Mouse (Mus musculus): ENCODE data around the gene Dcp1a. TPM values are rescaled to one million over a fixed set of nuclear protein-coding genes. Genes with fewer than 3 reads are reported as not detected.

Gene Dcp1a
- polyA plus RNA-seq, 1 experiment from 2014 or later: 31.9 TPM

GRCm38 (mm10) chr14:30548965-30549776 lies 69.8 kb downstream of the Dcp1a start:
- peak overlapping the region; percentile 89 for H3K9ac ChIP-seq (replicated peaks)
- H3K4me1 ChIP-seq: peaks cover 29% of the 10 kb centered on the region
- no peaks in the 10 kb centered on the region for H3K27me3 ChIP-seq
- H3K36me3 ChIP-seq: no peaks in the 10 kb centered on the region
- H3K4me2 ChIP-seq (replicated peaks): peak overlapping the region; percentile 91
- H3K9me3 ChIP-seq: no peaks in the 10 kb centered on the region
- ATAC-seq (ENCODE audit: low FRiP score, low read depth): peak; percentile 97
- WGBS: under 1% methylated on average over 67 of the region's 69 CpGs
- peak overlapping the region; percentile 77 for H3K4me3 ChIP-seq
- peak overlapping the region; percentile 91 for H3K27ac ChIP-seq (replicated peaks)

DNA sequence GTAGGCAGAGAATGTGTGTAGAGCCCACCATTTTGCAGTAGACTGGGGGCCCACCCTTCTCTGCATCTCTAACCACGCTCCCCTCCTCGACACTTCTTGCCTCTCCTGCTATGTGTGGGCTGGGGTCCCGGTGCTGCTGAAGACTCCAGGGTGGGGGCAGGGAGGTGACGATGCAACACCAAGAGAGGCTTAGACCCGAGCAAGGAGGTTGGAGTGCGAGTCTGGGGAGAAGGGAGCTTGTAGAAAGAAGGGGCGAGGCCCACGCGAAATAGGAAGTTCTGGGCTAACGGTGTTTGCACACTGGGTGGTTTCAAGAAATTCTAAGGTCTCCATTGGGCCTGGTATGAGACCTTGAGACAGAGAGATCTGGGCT lies 70.4 kb downstream of the Dcp1a start:
- H3K9ac ChIP-seq (replicated peaks): peak overlapping the region; percentile 89
- no peaks in the 10 kb centered on the region for H3K36me3 ChIP-seq
- H3K9me3 ChIP-seq: no peaks in the 10 kb centered on the region
- peak; percentile 16; the same call in 1 of the 2 replicates for ATAC-seq (ENCODE audit: low FRiP score, low read depth)
- H3K27ac ChIP-seq (replicated peaks): peak overlapping the region; percentile 91
- peak overlapping the region; percentile 91 for H3K4me2 ChIP-seq (replicated peaks)
- peaks cover 29% of the 10 kb centered on the region for H3K4me1 ChIP-seq
- no peaks in the 10 kb centered on the region for H3K27me3 ChIP-seq
- H3K4me3 ChIP-seq: peak overlapping the region; percentile 77
- under 1% methylated on average over 10 of the region's 10 CpGs for WGBS

GRCm38 (mm10) chr14:30550232-30551070 lies 71.1 kb downstream of the Dcp1a start:
- H3K9ac ChIP-seq (replicated peaks): peak overlapping the region; percentile 89
- H3K27ac ChIP-seq (replicated peaks): no peak overlapping the region
- ATAC-seq (ENCODE audit: low FRiP score, low read depth): no peak
- peak overlapping the region; percentile 91 for H3K4me2 ChIP-seq (replicated peaks)
- peak overlapping the region; percentile 77 for H3K4me3 ChIP-seq
- no peaks in the 10 kb centered on the region for H3K36me3 ChIP-seq
- no peaks in the 10 kb centered on the region for H3K9me3 ChIP-seq
- H3K4me1 ChIP-seq: peaks cover 29% of the 10 kb centered on the region
- H3K27me3 ChIP-seq: no peaks in the 10 kb centered on the region
- WGBS: 41% methylated on average over 8 of the region's 8 CpGs

- peak overlapping the region; percentile 91 for H3K4me2 ChIP-seq (replicated peaks)
- no peak overlapping the region for H3K27ac ChIP-seq (replicated peaks)
- WGBS: 79% methylated on average over 5 of the region's 5 CpGs
- H3K36me3 ChIP-seq: peaks cover 8% of the 10 kb centered on the region; the same call in 1 of the 2 replicates
- ATAC-seq (ENCODE audit: low FRiP score, low read depth): no peak
- no peak overlapping the region for H3K4me3 ChIP-seq
- H3K9me3 ChIP-seq: no peaks in the 10 kb centered on the region
- H3K4me1 ChIP-seq: peaks cover 29% of the 10 kb centered on the region
- H3K27me3 ChIP-seq: no peaks in the 10 kb centered on the region
- H3K9ac ChIP-seq (replicated peaks): no peak overlapping the region
These were observed 72.2 kb downstream of the Dcp1a start for GRCm38 (mm10) chr14:30551509-30551908.

- peaks cover 29% of the 10 kb centered on the region for H3K4me1 ChIP-seq
- no peak overlapping the region for H3K4me3 ChIP-seq
- no peak overlapping the region for H3K27ac ChIP-seq (replicated peaks)
- no peaks in the 10 kb centered on the region for H3K9me3 ChIP-seq
- H3K36me3 ChIP-seq: peaks cover 8% of the 10 kb centered on the region; the same call in 1 of the 2 replicates
- WGBS: 82% methylated on average over 2 of the region's 2 CpGs
- no peak overlapping the region for H3K9ac ChIP-seq (replicated peaks)
- no peak for ATAC-seq (ENCODE audit: low FRiP score, low read depth)
- H3K27me3 ChIP-seq: no peaks in the 10 kb centered on the region
- H3K4me2 ChIP-seq (replicated peaks): no peak overlapping the region
These were observed 72.6 kb downstream of the Dcp1a start for GRCm38 (mm10) chr14:30551981-30552380.

DNA sequence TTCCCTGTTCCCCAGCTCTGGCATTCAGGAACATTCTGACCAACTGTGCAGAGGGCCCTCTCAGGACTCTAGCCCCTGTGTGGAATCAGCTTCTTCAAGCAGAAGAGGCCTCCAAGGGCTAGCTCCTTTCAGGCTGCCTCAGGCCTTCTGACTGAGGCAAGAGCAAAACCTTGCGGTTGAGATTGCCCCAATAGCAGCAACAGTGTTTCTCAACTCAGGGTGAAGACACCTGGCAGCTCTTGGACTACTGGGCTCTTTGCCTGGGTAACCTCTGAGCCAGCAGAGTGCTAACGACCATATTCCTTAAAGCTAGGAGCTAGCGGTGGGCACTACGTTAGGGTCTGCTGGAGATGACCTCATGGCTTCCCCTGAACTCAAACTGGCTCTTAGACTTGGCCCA lies 73.8 kb downstream of the Dcp1a start:
- H3K36me3 ChIP-seq: peaks cover 16% of the 10 kb centered on the region; the same call in 1 of the 2 replicates
- H3K4me2 ChIP-seq (replicated peaks): no peak overlapping the region
- H3K9me3 ChIP-seq: no peaks in the 10 kb centered on the region
- ATAC-seq (ENCODE audit: low FRiP score, low read depth): no peak
- no peak overlapping the region for H3K27ac ChIP-seq (replicated peaks)
- H3K27me3 ChIP-seq: no peaks in the 10 kb centered on the region
- WGBS: 94% methylated on average over 4 of the region's 4 CpGs
- no peak overlapping the region for H3K4me3 ChIP-seq
- H3K4me1 ChIP-seq: peaks cover 24% of the 10 kb centered on the region
- no peak overlapping the region for H3K9ac ChIP-seq (replicated peaks)

GRCm38 (mm10) chr14:30556651-30557050 lies 77.3 kb downstream of the Dcp1a start:
- no peak overlapping the region for H3K9ac ChIP-seq (replicated peaks)
- 90% methylated on average over 2 of the region's 2 CpGs for WGBS
- no peak for ATAC-seq (ENCODE audit: low FRiP score, low read depth)
- H3K36me3 ChIP-seq: peaks cover 51% of the 10 kb centered on the region
- H3K4me3 ChIP-seq: no peak overlapping the region
- H3K27me3 ChIP-seq: no peaks in the 10 kb centered on the region
- H3K4me2 ChIP-seq (replicated peaks): no peak overlapping the region
- H3K9me3 ChIP-seq: no peaks in the 10 kb centered on the region
- peaks cover 9% of the 10 kb centered on the region for H3K4me1 ChIP-seq
- no peak overlapping the region for H3K27ac ChIP-seq (replicated peaks)

- WGBS: 81% methylated on average over 9 of the region's 9 CpGs
- Histone ChIP-seq H3K4me2 (replicated peaks) (no peak overlapping the region), H3K9ac (replicated peaks) (no peak overlapping the region), H3K9me3 (no peaks in the 10 kb centered on the region), H3K27ac (replicated peaks) (no peak overlapping the region), H3K4me1 (peaks cover 10% of the 10 kb centered on the region; the same call in 1 of the 2 replicates), H3K36me3 (peaks cover 54% of the 10 kb centered on the region), H3K4me3 (no peak overlapping the region), H3K27me3 (no peaks in the 10 kb centered on the region)
- ATAC-seq (ENCODE audit: low FRiP score, low read depth): no peak
These were observed 78.4 kb downstream of the Dcp1a start for GRCm38 (mm10) chr14:30557730-30558129.

DNA sequence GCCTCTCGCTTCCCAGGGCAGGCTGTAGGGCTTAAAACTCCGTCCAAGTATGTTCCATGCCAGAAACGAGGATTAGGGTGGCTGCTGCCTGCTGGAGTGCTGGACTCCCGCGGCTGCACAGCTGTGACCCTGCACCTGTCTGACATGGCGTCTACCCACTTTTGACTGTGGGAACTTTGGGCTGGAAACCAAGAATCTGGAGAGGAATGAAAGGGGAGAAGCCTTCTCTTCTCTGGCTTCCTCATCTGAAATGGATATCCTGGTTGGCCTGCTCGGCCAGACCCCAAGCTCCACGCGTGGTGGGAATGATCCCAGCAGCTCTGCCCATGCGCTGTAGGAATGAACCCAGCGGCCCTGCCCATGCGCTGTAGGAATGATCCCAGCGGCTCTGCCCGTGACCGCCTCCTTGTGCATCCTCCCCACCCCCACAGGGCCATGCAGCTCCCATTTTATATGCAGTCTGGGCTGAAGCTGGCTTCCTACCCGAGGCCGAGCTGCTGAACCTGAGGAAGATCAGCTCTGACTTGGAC lies 80.1 kb downstream of the Dcp1a start:
- no peaks in the 10 kb centered on the region for H3K9me3 ChIP-seq
- H3K27me3 ChIP-seq: no peaks in the 10 kb centered on the region
- peaks cover 10% of the 10 kb centered on the region; the same call in 1 of the 2 replicates for H3K4me1 ChIP-seq
- 90% methylated on average over 17 of the region's 17 CpGs for WGBS
- ATAC-seq (ENCODE audit: low FRiP score, low read depth): no peak
- peaks cover 63% of the 10 kb centered on the region for H3K36me3 ChIP-seq
- no peak overlapping the region for H3K9ac ChIP-seq (replicated peaks)
- H3K4me2 ChIP-seq (replicated peaks): no peak overlapping the region
- no peak overlapping the region for H3K4me3 ChIP-seq
- no peak overlapping the region for H3K27ac ChIP-seq (replicated peaks)

- H3K4me2 ChIP-seq (replicated peaks): no peak overlapping the region
- H3K4me1 ChIP-seq: peaks cover 10% of the 10 kb centered on the region; the same call in 1 of the 2 replicates
- peak overlapping the region; percentile 58; the same call in 1 of the 2 replicates for H3K27ac ChIP-seq (replicated peaks)
- H3K9ac ChIP-seq (replicated peaks): no peak overlapping the region
- 94% methylated on average over 13 of the region's 13 CpGs for WGBS
- H3K27me3 ChIP-seq: no peaks in the 10 kb centered on the region
- H3K4me3 ChIP-seq: no peak overlapping the region
- ATAC-seq (ENCODE audit: low FRiP score, low read depth): peak; percentile 9; the same call in 1 of the 2 replicates
- H3K36me3 ChIP-seq: peaks cover 76% of the 10 kb centered on the region
- H3K9me3 ChIP-seq: no peaks in the 10 kb centered on the region
These were observed 81.6 kb downstream of the Dcp1a start for GRCm38 (mm10) chr14:30560803-30561389.

GRCm38 (mm10) chr14:30561470-30562187 lies 82.3 kb downstream of the Dcp1a start:
- 82% methylated on average over 14 of the region's 14 CpGs for WGBS
- peak overlapping the region; percentile 58 for H3K27ac ChIP-seq (replicated peaks)
- H3K27me3 ChIP-seq: no peaks in the 10 kb centered on the region
- H3K4me3 ChIP-seq: no peak overlapping the region
- H3K36me3 ChIP-seq: peaks cover 77% of the 10 kb centered on the region
- no peak overlapping the region for H3K9ac ChIP-seq (replicated peaks)
- no peak overlapping the region for H3K4me2 ChIP-seq (replicated peaks)
- H3K9me3 ChIP-seq: no peaks in the 10 kb centered on the region
- ATAC-seq (ENCODE audit: low FRiP score, low read depth): peak; percentile 66; the same call in 1 of the 2 replicates
- H3K4me1 ChIP-seq: peaks cover 10% of the 10 kb centered on the region; the same call in 1 of the 2 replicates

All from midbrain, embryonic 12.5 days (tissue).